Mouse (Mus musculus): ENCODE data around the gene Map1s.

DNA sequence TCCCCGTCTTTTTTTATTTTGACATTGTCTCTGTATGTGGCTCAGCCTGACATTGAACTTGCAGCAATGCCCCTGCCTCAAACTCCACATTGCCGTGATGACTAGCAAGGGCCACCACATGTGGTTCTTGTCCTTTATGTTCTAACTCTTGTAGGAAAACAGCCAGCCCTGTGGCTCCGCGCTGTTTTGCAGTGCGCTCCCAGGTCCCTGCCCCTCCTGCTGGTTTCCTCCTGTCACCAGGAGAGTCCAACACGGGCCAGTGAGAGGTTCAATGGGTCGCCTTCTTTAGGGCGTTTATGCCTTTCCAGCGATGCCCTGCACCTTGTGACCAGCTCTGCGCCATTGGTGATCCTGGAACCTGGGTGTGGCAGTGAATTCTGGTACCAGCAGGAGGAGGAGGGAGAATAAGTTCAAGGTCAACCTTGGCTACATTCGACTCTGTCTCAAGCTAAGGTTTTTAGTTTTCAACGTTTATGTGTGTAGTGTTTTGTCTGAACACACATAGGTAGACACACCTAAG lies 39.7 kb upstream of the Map1s start:
- TF ChIP-seq POLR2A (IDR thresholded peaks at IDR 0.05; ENCODE audit: borderline replicate concordance, low read depth, low read length) (no peak), CTCF (IDR thresholded peaks at IDR 0.05; ENCODE audit: low read depth, low read length) (no peak)
